Mouse (Mus musculus) spleen, postnatal 10 days (tissue): ENCODE results near the gene Slc41a2.
A peak's percentile ranks its signal among the peaks of the same experiment; 100 is the strongest.

Experiments used
- DNase-seq, 2 experiments: peaks; one replicate each; pipeline ENCODE4 v3.0.0; 2021 to 2022; ENCODE audit warnings: low spot score in 2 of 2

Slc41a2 gene

GRCm38 (mm10) chr10:83224999-83225398 lies 112.7 kb downstream of the Slc41a2 start:
- no peak for DNase-seq

DNA sequence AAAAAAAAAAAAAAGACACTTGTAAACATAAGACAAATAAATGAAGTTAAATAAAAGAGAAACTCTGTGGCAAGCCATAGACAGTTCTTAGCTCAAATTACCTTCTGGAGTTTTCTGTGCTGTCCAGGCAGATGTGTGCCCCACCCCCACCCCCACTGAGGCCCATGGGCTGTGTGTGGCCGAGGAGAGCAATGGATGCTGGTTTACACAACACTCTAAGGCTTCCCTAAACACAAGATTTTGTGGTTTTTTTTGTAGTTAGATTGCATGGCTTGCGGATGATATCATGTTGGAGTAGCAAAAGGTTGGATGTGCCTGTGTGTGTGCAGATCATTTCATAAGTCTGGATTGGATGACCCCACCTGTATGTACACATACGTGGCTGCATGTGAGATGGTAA lies 116.8 kb downstream of the Slc41a2 start:
- no peak for DNase-seq

DNA sequence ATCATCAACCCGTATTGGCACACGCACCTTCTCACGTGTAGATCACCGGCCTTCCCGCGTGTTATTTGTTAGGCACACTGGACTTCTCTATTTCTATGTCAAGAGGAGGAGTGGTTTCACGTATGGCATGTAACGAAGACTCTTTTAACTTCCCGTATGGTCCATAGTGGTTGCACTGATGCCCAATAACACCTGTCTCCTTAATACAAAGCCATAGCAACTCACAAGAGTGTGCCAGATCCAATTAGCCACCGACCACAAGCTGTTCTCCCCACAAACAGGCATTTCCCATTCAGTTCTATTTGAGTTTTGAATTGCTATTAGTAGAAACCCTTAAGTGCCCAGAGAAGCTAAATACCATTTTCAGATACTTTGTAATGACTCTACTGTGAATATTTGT lies 117.5 kb downstream of the Slc41a2 start:
- DNase-seq, result no peak

DNA sequence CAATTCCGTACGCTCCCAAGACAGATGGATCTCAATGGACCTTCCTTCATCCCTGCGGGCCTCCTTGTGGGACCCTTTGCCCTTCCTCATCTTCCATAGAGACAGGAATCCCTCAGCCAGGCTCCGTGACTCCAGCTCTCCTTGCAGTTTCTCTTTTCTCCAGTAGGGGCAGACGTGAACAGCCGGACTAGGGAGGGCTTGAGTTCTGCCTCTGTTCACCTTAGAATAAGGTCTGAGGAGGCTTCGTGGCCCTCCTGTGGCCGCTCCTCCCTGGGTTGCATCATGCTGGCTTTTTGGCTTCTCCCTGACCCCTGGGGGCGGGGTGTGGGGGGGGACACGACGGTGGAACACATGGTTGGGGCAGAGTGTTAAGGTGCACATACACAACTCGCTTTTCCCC lies 118.0 kb downstream of the Slc41a2 start:
- DNase-seq, result peak; percentile 49 to 57

DNA sequence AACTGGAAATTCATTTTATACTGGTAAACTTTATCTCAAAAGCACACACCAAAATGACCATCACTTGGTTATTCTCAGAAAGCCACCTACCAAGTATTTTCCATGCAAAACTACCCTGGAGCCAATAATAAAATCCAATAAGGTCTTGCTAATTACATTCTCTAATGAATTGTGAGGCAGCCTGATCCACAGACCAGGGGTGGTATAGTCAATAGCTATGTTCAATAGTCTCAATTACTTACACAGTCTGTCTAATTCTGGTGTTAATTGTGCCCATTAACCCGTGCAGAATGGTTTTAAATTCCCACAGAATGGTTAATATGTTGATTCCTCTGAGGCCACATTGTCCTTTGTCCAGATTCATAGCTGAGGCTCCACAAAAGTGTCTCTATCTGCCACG lies 118.9 kb downstream of the Slc41a2 start:
- DNase-seq, result no peak

GRCm38 (mm10) chr10:83217256-83217655 lies 120.4 kb downstream of the Slc41a2 start:
- no peak for DNase-seq

DNA sequence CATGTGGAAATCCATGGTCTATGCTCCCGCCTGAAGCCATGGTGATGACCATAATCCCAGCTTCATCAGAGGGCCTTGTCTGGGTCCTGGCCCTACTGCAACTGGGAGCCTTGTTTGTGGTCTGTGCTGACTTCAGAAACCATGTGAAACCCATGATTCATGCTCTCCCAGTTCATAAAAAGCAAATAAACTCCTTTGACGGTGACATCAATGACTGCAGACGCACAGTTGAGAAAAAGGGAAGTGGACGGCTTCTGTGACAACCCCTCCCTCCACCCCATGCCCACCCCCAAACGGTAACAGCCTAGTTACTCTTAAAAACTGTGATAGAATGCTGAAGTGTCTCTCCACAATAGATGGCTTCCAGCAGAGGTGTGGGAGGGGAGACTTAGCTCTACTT lies 122.1 kb downstream of the Slc41a2 start:
- no peak for DNase-seq

- no peak for DNase-seq
These were observed 125.1 kb downstream of the Slc41a2 start for GRCm38 (mm10) chr10:83212618-83213017.

- no peak for DNase-seq
These were observed 126.6 kb downstream of the Slc41a2 start for GRCm38 (mm10) chr10:83210968-83211583.

DNA sequence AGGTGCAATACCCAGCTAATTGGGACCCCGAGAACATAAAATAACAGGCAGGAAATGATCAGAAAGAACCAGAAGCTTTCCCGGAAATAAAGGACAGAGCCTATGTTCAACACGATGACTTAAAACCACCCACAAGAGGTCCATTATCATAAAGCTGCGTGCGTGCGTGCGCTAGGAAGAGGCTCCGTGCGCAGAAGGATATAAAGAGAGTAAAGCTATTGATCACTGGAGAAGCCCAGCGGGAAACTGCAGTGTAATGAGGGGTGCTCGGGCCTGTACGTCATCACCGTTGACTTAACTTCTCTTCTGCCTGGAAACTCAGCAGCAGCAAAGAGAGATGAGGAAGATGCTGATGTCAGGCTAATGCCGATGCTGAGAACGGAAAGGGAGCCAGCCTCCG lies 127.6 kb downstream of the Slc41a2 start:
- DNase-seq, result no peak

DNA sequence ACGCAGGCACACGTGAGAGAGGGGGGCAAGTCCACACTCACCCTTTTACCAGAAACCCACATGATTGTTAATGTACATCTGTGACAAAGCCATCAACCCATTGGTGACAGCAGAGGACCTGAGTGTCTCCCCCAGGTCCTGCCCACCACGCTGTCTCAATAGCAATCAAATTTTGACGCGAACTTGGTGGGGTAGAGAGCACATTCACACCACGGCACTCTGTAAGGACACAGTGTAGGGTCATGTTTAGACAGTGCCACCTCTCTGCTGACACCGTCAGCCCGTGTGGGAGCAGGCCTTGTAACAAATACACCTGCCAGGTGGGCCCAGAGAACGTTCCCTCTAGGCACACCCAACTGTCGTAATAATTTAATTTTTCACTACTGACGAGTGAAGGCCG lies 128.3 kb downstream of the Slc41a2 start:
- DNase-seq, result no peak

DNA sequence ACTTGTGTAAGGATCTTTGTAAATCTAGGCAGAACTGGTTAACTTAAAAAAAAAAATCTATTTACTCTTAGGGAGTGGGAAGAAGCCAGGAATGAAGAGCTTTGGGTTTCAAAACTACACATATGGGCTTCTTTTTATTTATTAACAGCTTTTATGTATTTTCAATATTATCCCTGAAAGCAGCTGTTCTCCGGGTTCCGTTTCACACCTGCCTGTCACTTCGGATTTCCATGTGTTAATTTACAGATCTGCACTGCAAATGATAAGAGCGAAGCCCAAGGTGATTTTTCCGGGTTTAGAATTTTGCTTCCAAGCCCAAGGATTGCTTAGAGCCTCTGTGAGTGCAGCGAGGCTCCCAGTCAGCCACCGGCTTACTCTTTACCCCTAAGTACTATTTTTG lies 129.2 kb downstream of the Slc41a2 start:
- no peak for DNase-seq

DNA sequence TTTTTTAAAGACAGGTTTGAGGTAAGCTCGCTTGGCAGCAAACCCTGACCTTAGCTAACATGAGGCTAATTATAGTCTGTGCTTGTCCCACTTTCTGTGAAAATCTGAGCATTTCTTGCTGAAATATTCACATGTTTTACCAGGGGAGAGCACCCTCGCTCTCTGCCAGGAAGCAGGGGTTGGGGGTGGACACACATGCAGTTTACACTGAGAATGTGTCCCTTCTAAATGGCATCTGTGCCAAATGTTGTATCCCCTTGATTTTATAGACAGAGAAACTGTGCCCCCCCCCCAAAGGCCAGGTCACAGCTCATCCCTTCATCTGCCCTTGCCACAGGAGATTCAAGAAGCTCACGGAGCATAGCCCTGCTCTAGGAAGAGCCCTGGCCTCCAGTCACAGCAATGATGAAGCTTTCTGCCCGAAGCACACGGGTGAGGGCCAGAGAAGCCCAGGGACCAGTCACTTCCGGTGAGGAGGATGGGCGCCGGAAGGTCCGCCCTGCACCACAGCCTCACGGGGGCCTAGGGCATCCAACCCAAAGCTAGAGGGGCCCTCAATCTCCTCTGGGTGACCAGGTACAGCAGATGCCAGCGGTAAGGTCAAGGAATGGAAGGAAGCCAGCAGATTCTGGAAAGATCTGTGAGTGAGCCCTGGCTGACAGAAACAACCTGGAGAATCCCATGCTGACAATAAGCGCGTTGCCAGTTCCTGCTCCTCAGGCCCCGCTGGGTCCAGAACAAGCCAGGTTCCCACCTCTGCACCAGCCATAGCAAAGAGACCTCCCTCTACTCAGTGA lies 134.6 kb downstream of the Slc41a2 start:
- no peak for DNase-seq

DNA sequence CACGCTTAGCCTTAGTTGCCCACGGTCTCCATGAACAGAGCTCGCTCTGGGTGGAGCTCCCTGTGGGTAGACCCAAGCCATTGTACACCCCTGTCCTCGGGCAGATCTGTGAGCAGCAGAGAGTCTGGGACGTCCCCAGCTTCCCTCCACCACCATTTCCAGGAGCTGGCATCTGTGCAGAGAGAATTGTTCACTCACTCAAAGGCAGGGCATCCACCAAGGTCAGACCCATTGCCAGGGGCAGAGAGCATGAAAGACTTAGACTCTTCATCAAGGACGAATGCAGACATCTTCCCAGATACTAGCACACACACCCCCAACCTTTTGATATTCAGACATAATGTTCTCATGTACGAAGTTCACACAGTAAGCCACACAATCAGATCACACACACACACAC lies 136.2 kb downstream of the Slc41a2 start:
- DNase-seq, result no peak

GRCm38 (mm10) chr10:83199290-83199689 lies 138.4 kb downstream of the Slc41a2 start:
- DNase-seq, result no peak

DNA sequence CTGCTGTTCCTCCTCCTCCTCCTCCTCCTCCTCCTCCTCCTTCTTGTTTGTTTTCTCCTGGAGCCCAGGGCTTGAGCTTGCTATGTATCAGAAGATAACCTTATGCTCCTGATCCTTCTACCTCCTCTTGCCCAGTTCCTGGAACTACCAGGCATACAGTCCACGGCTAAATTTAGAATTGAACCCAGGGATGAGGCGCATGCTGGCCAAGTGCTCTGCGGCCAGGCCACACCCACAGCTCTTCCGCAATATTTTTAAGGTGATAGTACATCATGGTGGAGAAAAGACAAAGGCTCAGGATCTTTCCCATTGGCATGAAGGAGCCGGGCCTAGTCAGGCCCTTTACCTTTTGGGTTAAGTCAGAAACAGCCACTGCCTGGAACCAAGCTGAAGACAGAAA lies 139.0 kb downstream of the Slc41a2 start:
- no peak for DNase-seq

GRCm38 (mm10) chr10:83197690-83198336 lies 139.9 kb downstream of the Slc41a2 start:
- DNase-seq, result peak; percentile 79 to 84

DNA sequence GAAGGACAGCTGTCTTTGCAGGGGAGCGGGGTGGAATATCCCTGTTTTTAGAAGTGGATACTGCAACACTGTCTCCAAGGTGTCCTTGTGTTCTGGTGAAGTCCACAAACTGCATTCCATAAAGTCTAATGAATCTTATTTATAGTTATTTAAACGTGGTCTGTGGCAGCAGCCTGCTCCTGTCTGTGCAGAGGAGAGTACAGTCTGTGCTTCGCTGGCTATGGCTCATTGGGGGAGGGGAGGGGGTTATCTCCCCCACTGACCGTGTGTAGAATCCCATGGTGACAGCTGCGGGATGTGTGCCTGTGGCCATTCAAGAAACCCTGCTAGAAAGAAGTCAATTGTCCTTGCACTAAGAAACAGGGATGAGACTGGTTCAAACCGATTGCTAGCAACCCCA lies 145.7 kb downstream of the Slc41a2 start:
- DNase-seq, result no peak

- no peak for DNase-seq
These were observed 146.2 kb downstream of the Slc41a2 start for GRCm38 (mm10) chr10:83191476-83191875.

DNA sequence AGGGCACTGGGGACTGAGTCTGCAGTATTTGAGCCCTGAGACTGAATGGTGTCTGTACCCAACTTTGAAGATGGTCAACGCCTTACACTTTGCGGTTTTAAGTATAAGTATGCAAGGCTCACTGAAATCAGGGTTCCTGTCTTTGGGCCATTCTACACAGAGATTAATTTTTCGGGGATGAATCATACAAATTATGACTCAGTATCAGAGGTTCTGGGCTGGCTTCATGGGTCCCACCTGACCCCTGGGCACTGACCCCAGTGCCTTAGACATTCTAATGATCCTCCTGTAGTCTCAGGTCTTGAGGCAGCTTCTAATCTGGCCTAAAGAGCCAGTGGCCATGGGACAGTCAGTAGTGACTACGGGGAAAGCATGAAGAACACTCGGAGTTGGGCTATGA lies 148.6 kb downstream of the Slc41a2 start:
- no peak for DNase-seq

DNA sequence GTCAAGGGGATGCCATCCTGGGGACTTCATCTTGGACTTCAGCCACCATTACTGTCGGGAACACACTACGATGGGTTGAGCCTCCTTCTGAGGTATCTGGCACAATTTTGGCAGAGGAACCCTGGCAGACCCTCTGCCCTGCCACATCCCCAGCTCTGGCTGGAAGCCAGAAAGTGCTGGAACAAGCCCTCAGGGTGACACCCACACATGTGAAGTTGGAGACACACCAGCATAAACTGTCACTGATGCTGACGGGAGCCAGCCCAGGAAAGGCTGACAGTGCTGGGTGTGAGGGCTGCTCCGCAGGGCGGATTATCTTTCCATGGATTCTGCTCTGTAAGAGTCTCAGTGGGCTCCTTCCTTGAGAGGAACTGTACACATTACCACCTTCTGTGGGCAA lies 150.7 kb downstream of the Slc41a2 start:
- no peak for DNase-seq

DNA sequence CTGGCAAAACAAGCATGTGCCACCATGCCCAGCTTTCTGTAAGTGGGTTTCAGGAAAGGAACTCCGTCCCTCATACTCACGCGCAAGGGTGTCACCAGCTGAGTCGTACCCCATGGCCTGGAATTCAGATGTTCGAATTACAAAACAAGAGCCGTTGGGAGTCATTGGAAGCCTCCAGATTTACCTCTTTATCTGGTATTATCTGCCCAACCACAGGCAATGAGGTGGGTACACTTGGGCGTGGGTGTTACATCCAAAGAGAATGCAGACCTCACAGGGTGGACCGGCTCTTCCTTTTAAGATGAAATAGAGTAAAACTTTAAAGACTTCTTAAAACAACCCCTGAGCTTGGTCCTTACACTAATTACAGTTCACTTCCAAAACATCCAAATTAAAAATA lies 151.5 kb downstream of the Slc41a2 start:
- DNase-seq, result no peak

DNA sequence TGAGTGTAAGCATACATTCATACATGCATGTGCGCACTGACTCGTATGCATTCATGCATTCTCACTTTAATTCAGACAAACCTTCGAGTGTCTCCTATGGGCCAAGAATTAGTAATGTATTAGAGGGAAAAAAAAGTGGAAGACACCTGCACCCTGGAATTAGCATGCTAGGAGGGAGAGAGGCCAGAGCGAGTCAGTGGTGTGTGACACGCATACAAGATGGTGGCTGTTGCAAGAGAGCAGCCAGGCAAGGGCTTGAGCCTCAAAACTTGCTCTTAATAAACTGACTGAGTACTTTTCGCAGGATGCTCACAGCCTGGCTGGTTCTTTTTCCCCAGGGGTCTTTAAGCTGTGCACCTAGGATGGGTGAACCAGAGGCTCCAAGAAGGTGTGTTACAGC lies 152.6 kb downstream of the Slc41a2 start:
- no peak for DNase-seq
